Mouse (Mus musculus) lung, adult 2 months (tissue): ENCODE measurements at regions not wholly inside any gene's neighbourhood (a gene's known extent, or its start where the extent isn't known, plus 50 kb on each side); places are given as distances from the start of the nearest gene placed in this dataset.

Experiments
- CTCF ChIP-seq: fragments of 200-500 bp; IDR thresholded peaks from 2 replicates; pipeline ENCODE4 v1.5.1; 2011; ENCODE audit warnings: mild to moderate bottlenecking, low read length, control low read depth; ENCODE audit not compliant: insufficient read depth
- POLR2A ChIP-seq: fragments of 200-500 bp; IDR thresholded peaks from 2 replicates; pipeline ENCODE4 v1.6.1; 2011; ENCODE audit warnings: low read depth, mild to moderate bottlenecking, control low read depth, low read length, borderline replicate concordance; ENCODE audit errors: extremely low read depth

DNA sequence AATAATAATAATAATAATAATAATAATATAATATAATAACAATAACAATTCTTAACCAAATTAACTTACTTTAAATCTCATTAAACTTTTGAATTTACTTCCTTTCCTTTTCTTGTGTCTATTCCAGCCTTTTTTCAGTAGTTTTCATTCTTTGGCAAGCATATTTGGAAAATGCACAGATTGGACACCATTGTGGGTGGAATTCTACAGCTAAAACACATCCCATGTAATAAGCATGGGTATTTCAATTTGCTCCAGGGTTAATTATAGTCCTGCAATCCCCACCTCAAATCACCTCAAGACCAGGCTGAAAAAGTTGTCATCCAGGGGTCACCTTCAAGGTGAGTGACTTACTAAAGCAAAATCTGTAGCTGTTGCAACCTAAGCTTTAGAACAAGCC lies 355.9 kb upstream of the Akr1e1 start:
- TF ChIP-seq CTCF (no peak), POLR2A (no peak)
